Mouse (Mus musculus): ENCODE results near the gene Klhl40. TPM values are rescaled to one million over a fixed set of nuclear protein-coding genes. Genes with fewer than 3 reads are reported as not detected.
A peak's percentile ranks its signal among the peaks of the same experiment; 100 is the strongest.

The Klhl40 gene
- polyA plus RNA-seq, 1 experiment from 2014 or later = 5.5 TPM

DNA sequence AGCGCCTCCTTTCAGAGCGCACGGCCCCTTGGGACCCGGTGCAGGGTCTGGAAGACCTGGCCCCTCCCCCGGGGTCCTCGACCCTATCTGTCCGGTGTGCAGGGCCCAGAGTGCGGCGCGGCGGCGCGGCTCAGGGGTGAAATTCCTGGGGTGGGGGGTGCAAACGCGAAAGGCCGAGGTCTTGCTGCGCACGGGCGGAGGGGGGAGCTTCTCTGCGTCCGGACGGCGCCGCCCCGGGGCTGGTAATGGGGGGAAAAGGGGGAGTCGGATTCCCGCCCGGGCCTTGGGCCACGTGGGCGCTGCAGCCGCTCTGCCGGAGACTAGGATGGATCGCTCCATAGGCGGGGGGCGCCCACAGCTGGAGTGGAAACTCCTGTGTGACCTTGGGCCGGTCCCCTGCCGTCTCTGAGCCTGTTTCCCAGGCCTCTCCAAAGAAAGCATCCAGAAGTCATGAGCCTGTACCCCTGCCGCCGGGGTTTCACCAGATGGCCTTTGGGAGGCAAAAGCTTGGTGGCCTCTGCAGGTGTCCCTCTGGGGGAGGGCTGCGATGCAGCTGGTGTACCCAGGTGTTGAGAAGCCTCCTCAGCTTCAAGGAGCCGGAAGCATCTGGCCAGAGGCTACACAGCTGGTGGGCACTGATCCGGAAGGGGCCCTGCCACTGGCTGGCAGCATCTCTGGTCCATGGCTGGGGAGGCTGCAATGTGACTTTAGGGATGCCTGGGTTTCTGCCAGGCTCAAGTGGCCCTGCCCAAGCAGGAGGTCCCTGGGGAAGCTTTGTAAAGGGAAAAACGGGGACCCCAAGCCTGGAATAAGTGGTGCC is 16.9 kb upstream of the Klhl40 start:
- Histone ChIP-seq H3K9me3 (replicated peaks) (no peaks in the 10 kb centered on the region), H3K4me2 (peak overlapping the region; percentile 79), H3K9ac (peak overlapping the region; percentile 96), H3K4me3 (peak overlapping the region; percentile 91), H3K4me1 (replicated peaks) (peaks cover 47% of the 10 kb centered on the region), H3K36me3 (peaks cover 37% of the 10 kb centered on the region), H3K27ac (peak overlapping the region; percentile 96), H3K27me3 (no peaks in the 10 kb centered on the region)
- peak; percentile 75 for ATAC-seq (replicated peaks; ENCODE audit: insufficient number of reproducible peaks, insufficient read depth, low FRiP score, low read depth)
- WGBS = 2% methylated on average over 42 of the region's 43 CpGs

DNA sequence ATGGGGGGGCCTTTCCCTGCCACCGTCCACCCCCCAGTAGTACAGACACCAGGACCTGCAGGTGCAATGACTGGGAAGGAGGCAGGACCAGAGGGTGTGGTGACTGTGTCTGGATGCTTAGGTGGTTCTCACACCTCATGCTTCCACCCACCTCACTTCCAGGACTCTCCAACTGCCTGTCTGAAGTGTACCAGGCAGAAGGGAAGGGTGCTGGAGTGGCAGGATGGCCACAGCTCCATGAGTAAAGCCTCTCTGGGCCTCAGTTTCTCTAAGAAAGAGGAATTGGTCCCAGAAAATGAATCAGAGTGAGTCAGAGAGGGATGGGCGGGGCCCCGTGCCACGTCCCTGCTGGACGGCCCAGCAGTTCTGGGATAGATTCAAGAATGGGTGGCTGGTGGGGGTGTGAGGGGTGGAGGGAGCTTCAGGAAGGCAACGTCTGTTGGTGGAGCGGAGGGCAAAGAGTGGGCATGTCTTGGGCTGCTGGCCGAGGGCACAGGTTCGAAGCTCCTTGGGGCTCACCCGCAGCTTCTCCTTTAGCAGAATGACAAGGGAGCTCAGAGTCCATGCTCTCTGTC is 16.2 kb upstream of the Klhl40 start:
- Histone ChIP-seq H3K27me3 (no peaks in the 10 kb centered on the region), H3K4me2 (peak overlapping the region; percentile 79), H3K9me3 (replicated peaks) (no peaks in the 10 kb centered on the region), H3K4me3 (peak overlapping the region; percentile 91), H3K9ac (peak overlapping the region; percentile 96), H3K4me1 (replicated peaks) (peaks cover 47% of the 10 kb centered on the region), H3K27ac (peak overlapping the region; percentile 96), H3K36me3 (peaks cover 37% of the 10 kb centered on the region)
- WGBS = 65% methylated on average over 10 of the region's 10 CpGs
- no peak for ATAC-seq (replicated peaks; ENCODE audit: insufficient number of reproducible peaks, insufficient read depth, low FRiP score, low read depth)

DNA sequence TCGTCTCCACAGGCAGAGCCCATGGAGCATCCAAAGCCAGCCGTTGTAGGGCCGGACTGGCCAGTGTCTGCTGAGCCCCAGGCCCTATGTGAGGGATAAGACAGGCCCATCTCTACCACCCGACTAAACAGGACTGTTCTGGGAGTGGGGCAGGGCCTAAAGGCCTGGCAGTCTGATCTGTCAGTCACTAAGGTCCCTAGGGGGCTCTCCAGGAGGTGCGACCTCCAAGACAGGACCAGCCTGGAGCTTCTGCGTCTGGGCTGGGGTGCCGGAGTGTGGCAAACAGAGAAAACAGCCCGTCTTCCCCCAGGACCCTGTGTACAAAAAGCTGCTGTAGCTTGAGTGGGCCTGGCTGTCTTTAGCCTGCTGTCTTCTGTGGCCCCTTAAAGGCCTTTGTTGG is 15.6 kb upstream of the Klhl40 start:
- Histone ChIP-seq H3K27ac (no peak overlapping the region), H3K36me3 (peaks cover 40% of the 10 kb centered on the region), H3K9me3 (replicated peaks) (no peaks in the 10 kb centered on the region), H3K9ac (0 out of 2 replicates have a peak overlapping the region, but pooled peaks have one; percentile 0), H3K4me3 (no peak overlapping the region), H3K4me1 (replicated peaks) (peaks cover 47% of the 10 kb centered on the region), H3K27me3 (no peaks in the 10 kb centered on the region), H3K4me2 (no peak overlapping the region)
- no peak for ATAC-seq (replicated peaks; ENCODE audit: insufficient number of reproducible peaks, insufficient read depth, low FRiP score, low read depth)
- WGBS = 63% methylated on average over 8 of the region's 8 CpGs

DNA sequence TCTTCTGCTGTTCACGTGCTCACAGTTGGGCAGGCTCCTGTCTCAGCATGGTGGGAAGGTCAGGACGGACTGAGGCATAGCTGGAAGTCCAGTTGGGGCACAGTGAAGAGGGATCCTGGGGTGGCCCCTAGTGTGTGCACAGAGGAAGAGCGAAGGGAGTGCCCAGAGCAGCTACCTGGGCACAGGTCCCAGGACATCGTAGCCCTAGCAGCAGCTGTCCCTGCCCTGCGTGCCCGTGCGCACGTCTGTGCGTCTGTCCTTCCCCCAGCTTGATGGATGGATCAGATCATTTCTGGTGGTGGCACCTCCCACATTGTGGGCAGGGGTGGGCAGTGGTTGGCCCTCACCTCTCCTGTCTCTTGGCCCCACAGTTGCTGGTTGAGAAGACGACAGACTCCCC is 15.2 kb upstream of the Klhl40 start:
- H3K27me3 ChIP-seq = no peaks in the 10 kb centered on the region
- H3K27ac ChIP-seq = no peak overlapping the region
- H3K9ac ChIP-seq = 0 out of 2 replicates have a peak overlapping the region, but pooled peaks have one; percentile 0
- no peaks in the 10 kb centered on the region for H3K9me3 ChIP-seq (replicated peaks)
- H3K4me2 ChIP-seq = no peak overlapping the region
- H3K36me3 ChIP-seq = peaks cover 44% of the 10 kb centered on the region
- H3K4me1 ChIP-seq (replicated peaks) = peaks cover 47% of the 10 kb centered on the region
- 85% methylated on average over 10 of the region's 10 CpGs for WGBS
- H3K4me3 ChIP-seq = no peak overlapping the region
- no peak for ATAC-seq (replicated peaks; ENCODE audit: insufficient number of reproducible peaks, insufficient read depth, low FRiP score, low read depth)

DNA sequence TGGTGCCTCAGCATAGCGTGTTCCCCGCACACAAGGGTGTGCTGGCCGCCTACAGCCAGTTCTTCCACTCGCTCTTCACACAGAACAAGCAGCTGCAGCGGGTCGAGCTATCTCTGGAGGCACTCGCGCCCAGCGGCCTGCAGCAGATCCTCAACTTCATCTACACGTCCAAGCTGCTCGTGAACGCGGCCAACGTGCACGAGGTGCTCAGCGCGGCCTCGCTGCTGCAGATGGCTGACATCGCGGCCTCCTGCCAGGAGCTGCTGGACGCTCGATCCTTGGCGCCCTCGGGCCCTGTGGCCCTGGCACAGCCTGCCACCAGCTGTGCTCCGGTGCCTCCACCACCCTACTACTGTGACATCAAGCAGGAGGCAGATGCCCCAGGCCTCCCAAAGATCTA is 14.6 kb upstream of the Klhl40 start:
- Histone ChIP-seq H3K4me1 (replicated peaks) (peaks cover 43% of the 10 kb centered on the region), H3K27me3 (no peaks in the 10 kb centered on the region), H3K9me3 (replicated peaks) (no peaks in the 10 kb centered on the region), H3K36me3 (peaks cover 50% of the 10 kb centered on the region), H3K9ac (no peak overlapping the region), H3K27ac (no peak overlapping the region), H3K4me3 (no peak overlapping the region), H3K4me2 (no peak overlapping the region)
- 85% methylated on average over 25 of the region's 25 CpGs for WGBS
- no peak for ATAC-seq (replicated peaks; ENCODE audit: insufficient number of reproducible peaks, insufficient read depth, low FRiP score, low read depth)

DNA sequence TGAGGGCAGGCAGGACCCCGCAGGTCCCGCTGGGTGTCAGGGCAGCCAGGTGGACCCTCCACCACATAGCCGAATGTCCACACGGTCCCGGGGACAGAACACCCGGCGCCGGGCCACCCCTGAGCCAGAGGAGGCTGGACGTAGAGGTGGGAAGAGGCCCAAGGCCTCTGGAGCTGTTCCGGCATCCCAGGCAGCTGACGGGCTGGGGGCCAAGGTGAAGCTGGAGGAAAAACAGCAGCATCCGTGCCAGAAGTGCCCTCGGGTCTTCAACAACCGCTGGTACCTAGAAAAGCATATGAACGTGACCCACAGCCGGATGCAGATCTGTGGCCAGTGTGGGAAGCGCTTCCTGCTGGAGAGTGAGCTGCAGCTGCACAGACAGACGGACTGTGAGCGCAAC is 13.7 kb upstream of the Klhl40 start:
- H3K27me3 ChIP-seq = no peaks in the 10 kb centered on the region
- no peak for ATAC-seq (replicated peaks; ENCODE audit: insufficient number of reproducible peaks, insufficient read depth, low FRiP score, low read depth)
- no peaks in the 10 kb centered on the region for H3K9me3 ChIP-seq (replicated peaks)
- peaks cover 34% of the 10 kb centered on the region for H3K4me1 ChIP-seq (replicated peaks)
- no peak overlapping the region for H3K4me2 ChIP-seq
- H3K36me3 ChIP-seq = peaks cover 59% of the 10 kb centered on the region
- H3K4me3 ChIP-seq = no peak overlapping the region
- no peak overlapping the region for H3K9ac ChIP-seq
- WGBS = 81% methylated on average over 19 of the region's 19 CpGs
- no peak overlapping the region for H3K27ac ChIP-seq

DNA sequence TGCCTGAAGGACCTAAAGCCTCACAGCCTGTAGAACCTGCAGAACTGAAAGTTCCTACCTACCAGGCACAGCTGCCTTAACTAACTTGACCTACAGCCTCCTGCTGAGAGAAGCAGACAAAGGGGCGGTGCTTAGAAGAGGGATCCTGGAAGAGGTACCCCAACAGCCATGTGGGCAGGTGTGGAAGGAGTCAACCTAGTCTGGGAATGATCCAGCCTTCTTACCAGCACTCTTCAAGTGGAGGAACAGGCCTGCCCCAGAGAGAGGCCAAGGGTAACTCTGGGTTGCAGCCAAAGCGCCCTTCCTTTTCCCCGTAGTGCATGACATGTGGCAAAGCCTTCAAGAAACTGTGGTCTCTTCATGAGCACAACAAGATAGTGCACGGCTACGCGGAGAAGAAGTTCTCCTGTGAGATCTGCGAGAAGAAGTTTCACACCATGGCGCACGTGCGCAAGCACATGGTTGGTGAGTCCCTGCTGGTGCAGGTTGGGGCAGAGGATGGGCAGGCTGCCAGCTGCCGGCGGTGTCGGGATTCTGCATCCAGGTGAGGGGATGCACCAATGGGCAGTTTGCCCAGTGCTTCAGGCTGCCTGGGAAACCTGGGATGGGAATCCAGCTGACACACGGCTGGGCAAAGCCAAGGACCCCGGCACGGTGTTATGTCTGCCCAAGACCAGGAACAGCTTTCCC is 12.1 kb upstream of the Klhl40 start:
- peaks cover 63% of the 10 kb centered on the region for H3K36me3 ChIP-seq
- H3K27ac ChIP-seq = no peak overlapping the region
- no peak overlapping the region for H3K4me2 ChIP-seq
- H3K27me3 ChIP-seq = no peaks in the 10 kb centered on the region
- 80% methylated on average over 16 of the region's 16 CpGs for WGBS
- H3K9ac ChIP-seq = no peak overlapping the region
- H3K4me1 ChIP-seq (replicated peaks) = peaks cover 29% of the 10 kb centered on the region
- no peaks in the 10 kb centered on the region for H3K9me3 ChIP-seq (replicated peaks)
- ATAC-seq (replicated peaks; ENCODE audit: insufficient number of reproducible peaks, insufficient read depth, low FRiP score, low read depth) = no peak
- no peak overlapping the region for H3K4me3 ChIP-seq

DNA sequence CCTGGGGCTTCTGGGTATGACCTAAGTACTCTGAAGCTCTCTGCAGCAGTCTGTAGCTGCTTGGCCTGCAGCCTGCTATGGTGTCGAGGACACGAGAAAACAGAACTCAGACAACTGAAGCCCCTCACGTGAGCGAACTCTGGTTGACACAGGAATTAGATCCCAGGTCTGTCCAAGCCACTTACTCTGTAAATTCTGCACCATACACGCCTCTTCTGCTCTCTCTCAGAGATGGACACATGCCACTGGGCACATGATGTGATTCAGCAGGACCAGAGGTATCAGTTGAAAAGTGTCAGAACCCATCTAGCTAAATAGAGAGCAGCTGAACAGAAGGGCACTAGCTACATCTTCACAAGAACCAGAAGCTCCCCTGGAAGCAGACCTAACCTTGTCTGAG is 5.0 kb upstream of the Klhl40 start:
- no peak overlapping the region for H3K9ac ChIP-seq
- H3K9me3 ChIP-seq (replicated peaks) = no peaks in the 10 kb centered on the region
- H3K4me2 ChIP-seq = no peak overlapping the region
- WGBS = 49% methylated on average over 5 of the region's 5 CpGs
- ATAC-seq (replicated peaks; ENCODE audit: insufficient number of reproducible peaks, insufficient read depth, low FRiP score, low read depth) = no peak
- H3K4me3 ChIP-seq = no peak overlapping the region
- H3K27ac ChIP-seq = no peak overlapping the region
- peaks cover 17% of the 10 kb centered on the region for H3K36me3 ChIP-seq
- H3K27me3 ChIP-seq = peaks cover 10% of the 10 kb centered on the region
- H3K4me1 ChIP-seq (replicated peaks) = peaks cover 21% of the 10 kb centered on the region

DNA sequence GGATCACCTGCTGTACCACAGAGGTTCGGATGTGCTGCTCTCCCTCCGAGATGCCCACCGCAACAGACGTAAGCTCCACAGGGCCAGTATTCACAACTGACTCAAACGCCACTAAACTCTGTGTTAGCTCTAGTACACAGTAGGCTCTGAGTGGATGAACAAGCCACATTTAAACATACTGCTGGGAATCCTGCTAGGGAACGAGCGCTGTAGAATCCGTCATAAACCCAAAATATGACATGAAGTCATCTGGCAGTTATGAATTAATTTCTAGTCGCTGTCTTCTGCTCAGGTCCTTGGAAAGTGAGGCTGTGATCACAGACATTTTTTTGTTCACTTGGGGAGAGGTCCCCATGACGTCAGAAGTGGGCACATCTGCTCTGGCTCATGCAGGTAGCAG is 1.5 kb upstream of the Klhl40 start:
- peak overlapping the region; percentile 73 for H3K27ac ChIP-seq
- H3K9ac ChIP-seq = no peak overlapping the region
- 69% methylated on average over 10 of the region's 10 CpGs for WGBS
- peaks cover 34% of the 10 kb centered on the region for H3K4me1 ChIP-seq (replicated peaks)
- no peak for ATAC-seq (replicated peaks; ENCODE audit: insufficient number of reproducible peaks, insufficient read depth, low FRiP score, low read depth)
- H3K9me3 ChIP-seq (replicated peaks) = no peaks in the 10 kb centered on the region
- peaks cover 41% of the 10 kb centered on the region for H3K27me3 ChIP-seq
- H3K4me2 ChIP-seq = peak overlapping the region; percentile 75; the same call in 1 of the 2 replicates
- H3K36me3 ChIP-seq = no peaks in the 10 kb centered on the region
- no peak overlapping the region for H3K4me3 ChIP-seq

DNA sequence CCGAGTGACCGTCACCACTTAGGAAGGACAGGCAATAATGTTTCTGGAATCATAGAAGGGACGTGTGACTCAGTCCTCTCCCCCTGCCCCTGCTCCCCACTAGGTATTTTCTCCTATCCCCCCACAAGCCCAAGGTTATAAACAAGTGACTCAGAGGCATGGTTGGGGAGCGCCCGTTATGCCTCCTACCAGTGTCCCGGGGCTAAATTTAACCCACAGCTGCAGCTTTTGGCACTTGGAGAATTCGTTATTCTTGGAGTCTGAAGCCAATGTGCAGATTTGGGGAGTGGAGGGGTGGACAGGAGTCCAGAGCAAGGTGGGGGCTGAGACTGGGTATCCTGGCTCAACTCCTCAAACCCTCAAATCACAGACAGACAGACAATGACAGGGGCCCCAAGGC is 896 bp upstream of the Klhl40 start:
- H3K9ac ChIP-seq = no peak overlapping the region
- 43% methylated on average over 7 of the region's 7 CpGs for WGBS

DNA sequence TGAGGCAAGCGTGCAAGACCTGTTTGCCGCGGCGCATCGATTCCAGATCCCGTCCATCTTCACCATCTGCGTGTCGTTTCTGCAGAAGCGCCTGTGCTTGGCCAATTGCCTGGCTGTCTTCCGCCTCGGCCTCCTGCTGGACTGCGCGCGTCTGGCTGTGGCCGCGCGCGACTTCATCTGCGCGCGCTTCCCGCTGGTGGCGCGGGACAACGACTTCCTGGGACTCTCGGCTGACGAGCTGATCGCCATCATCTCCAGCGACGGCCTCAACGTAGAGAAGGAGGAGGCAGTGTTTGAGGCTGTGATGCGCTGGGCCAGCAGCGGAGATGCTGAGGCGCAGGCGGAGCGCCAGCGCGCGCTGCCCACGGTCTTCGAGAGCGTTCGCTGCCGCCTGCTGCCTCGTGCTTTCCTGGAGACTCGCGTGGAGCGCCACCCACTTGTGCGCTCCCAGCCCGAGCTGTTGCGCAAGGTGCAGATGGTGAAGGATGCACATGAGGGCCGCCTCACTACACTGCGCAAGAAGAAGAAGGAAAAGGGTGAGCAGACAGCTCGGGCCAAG is 738 bp downstream of the Klhl40 start:
- peak; percentile 40; the same call in 1 of the 2 replicates for ATAC-seq (replicated peaks; ENCODE audit: insufficient number of reproducible peaks, insufficient read depth, low FRiP score, low read depth)
- Histone ChIP-seq H3K9me3 (replicated peaks) (no peaks in the 10 kb centered on the region), H3K36me3 (no peaks in the 10 kb centered on the region), H3K9ac (peak overlapping the region; percentile 40), H3K4me2 (peak overlapping the region; percentile 75), H3K27me3 (peaks cover 41% of the 10 kb centered on the region), H3K4me3 (peak overlapping the region; percentile 40), H3K27ac (no peak overlapping the region), H3K4me1 (replicated peaks) (peaks cover 34% of the 10 kb centered on the region)
- WGBS = 13% methylated on average over 54 of the region's 54 CpGs

More for the DNA sequence above, 896 bp upstream of the Klhl40 start:
- H3K4me1 ChIP-seq (replicated peaks) = peaks cover 34% of the 10 kb centered on the region
- H3K27ac ChIP-seq = peak overlapping the region; percentile 73
- peak overlapping the region; percentile 75 for H3K4me2 ChIP-seq
- no peaks in the 10 kb centered on the region for H3K36me3 ChIP-seq
- no peak; the same call in 1 of the 2 replicates for ATAC-seq (replicated peaks; ENCODE audit: insufficient number of reproducible peaks, insufficient read depth, low FRiP score, low read depth)
- no peak overlapping the region for H3K4me3 ChIP-seq
- H3K9me3 ChIP-seq (replicated peaks) = no peaks in the 10 kb centered on the region
- peaks cover 41% of the 10 kb centered on the region for H3K27me3 ChIP-seq
